Mouse (Mus musculus) heart, postnatal 0 days (tissue): ENCODE data around the gene Unc45a.

Experiments used
- CTCF ChIP-seq: IDR thresholded peaks from 2 replicates; pipeline ENCODE4 v1.5.1; 2016; ENCODE audit warnings: antibody characterized with exemption, control low read depth, low read depth
- EP300 ChIP-seq: IDR thresholded peaks from 2 replicates; pipeline ENCODE4 v1.6.1; 2016; ENCODE audit warnings: antibody characterized with exemption, low read depth

DNA sequence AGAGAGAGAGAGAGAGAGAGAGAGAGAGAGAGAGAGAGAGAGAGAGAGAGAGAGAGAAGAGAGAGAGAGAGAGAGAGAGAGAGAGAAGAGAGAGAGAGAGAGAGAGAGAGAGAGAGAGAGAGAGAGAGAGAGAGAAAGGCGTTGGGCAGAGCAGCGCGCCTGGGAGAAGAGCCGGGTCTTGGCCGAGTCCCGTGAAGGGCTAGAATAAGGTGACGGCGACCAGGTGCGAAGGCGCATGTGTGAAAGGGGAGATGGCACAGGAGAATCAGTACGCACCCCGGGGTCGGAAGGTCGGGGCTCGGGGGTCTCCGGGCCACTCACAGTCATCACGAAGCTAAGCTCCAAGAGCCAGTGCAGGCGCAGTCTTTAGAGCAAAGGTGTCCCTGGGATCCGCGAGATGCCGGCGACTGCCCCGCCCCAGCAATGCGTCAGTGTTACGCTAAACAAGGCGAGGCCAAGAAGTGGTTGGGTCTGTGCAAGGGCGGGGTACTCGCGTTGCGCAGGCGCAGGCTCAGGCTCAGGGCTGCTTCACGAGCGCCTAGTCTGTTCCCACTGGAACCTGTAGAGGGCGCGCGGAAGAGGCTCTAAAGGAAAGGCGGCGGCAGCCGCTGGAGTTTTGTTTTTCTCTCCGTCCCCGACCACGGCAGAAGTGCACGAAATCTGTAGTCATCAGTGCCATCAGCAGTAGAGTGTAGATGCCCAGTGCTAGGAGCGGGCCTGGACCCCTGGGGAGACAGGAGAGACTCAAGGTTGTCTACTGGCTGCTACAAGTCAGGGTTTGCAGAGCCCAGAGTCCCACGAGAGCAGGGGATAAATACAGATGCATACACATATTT, 794 bp downstream of the Unc45a start:
- TF ChIP-seq CTCF (peak; percentile 77), EP300 (no peak)
